Mouse (Mus musculus) G1E-ER4 (cell line): ENCODE results near the gene Skp1a. TPM values are rescaled to one million over a fixed set of nuclear protein-coding genes. Genes with fewer than 3 reads are reported as not detected.

Experiments
- GATA1 ChIP-seq: IDR thresholded peaks from one replicate; pipeline ENCODE4 v1.8.0; 2012; ENCODE audit warnings: low read length, inconsistent platforms
- polyA plus RNA-seq: library from polyadenylated mRNA; stranded (reverse); fragments of >175 nt; gene quantifications from 2 replicates; pipeline ENCODE4 v1.2.3, GENCODE M21; 2012

Skp1a gene
- 14.5 and 23.8 TPM in 2 replicates for polyA plus RNA-seq

DNA sequence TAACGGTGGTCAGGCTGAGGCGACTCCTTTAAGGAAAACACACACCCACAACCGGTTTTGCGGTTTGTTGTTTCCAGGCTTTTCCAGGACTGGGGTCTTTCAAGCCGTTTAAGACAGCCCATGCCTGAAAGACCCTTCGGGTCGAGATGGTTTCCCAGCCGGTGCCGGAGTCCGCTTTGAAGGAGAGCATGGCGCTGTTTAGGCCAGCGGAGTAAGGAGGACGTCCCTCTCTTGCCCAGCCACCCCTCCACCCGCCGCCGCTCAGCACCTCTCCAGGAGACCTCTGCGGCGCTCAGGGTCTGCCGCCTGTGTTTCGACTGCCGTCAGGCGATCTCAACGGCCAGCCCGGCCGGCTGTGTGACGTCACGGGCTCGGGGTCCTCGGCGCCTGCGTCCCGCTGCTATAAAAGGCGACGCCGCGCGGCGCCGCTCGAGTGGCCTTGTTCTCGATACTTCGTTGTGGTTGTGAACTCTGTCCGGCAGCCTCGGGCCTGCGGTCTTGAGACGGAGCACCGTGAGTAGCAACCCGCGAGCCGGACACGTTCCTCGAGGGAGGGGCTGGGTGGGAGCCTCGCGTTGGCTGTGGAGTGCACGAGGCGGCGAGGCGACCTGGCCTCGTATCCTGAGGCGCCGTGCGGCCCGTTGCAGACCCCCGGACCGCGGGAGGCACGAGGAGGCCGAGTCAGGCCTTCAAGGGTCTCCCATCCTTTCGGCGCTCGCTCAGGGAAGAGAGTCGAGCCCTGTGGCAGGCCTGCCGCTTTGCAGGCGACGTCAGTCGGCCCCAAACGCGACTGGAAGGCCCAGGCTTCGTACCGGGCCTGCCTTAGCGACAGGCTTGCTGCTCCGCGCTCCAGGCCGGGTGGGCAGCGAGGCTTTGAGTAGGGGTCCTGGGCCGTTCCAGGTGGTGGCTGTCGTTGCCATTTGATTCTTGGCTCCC, at the start of gene Skp1a:
Gene Skp1a (plus strand): TSS at position 390 of the 936 bp plus-strand sequence.
- no peak for TF ChIP-seq GATA1

DNA sequence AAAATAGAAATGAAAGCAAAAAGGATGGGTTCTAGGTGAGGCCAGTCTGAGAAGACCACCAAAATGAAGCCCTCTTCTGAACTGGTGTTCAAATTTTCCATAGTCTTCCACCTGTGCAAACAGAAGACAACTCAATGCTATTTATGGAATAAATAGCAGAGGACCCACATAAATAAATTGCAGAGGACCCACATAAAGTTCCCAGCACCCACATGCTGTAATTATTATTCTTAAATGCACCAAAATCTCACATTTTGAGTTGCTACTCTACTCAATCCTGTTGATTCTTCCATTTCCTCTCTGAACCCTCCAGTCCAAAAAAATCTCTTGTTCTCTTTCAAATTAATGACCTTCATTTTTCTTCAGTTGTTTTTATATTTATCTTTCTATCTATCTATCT, 17.9 kb upstream of the Skp1a start, which contains the start of gene Olfr1371:
Gene Olfr1371 (minus strand): TSS at position 101 of the 400 bp plus-strand sequence.
- TF ChIP-seq GATA1, result no peak

DNA sequence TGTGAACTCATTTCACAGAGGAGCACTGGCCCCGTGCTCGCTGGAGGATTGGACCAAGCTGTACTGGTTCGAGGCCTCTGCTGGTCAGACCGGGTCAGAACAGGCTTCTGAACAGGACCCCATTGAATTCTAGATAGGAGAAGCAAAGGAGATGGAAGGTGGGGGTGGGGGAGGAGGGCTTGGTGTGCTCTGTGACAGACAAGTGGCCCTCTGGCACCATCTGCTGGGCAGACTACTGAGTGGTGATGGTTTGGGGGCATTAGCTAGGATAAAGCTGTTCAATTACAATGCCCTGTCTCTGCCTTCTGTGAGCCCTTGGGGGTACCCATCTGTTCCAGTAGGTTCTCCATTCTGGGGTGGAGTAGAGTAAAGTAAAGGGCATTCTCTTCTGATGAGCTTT, 11.5 kb upstream of the Skp1a start:
- TF ChIP-seq GATA1, result no peak

DNA sequence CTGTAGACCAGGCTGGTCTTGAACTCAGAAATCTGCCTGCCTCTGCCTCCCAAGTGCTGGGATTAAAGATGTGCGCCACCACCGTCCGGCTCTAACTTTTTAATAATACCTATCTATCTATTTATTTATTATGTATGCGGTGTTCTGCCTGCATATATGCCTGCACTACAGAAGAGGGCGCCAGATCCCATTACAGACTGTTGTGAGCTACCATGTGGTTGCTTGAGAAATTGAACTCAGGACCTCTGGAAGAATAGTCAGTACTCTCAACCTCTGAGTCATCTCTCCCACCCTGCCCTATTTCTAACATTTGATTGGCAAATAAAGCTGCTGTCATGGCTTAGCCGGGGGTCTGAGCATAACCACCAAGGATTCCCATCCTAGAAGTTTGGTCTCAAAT, 8.9 kb upstream of the Skp1a start:
- no peak for TF ChIP-seq GATA1

DNA sequence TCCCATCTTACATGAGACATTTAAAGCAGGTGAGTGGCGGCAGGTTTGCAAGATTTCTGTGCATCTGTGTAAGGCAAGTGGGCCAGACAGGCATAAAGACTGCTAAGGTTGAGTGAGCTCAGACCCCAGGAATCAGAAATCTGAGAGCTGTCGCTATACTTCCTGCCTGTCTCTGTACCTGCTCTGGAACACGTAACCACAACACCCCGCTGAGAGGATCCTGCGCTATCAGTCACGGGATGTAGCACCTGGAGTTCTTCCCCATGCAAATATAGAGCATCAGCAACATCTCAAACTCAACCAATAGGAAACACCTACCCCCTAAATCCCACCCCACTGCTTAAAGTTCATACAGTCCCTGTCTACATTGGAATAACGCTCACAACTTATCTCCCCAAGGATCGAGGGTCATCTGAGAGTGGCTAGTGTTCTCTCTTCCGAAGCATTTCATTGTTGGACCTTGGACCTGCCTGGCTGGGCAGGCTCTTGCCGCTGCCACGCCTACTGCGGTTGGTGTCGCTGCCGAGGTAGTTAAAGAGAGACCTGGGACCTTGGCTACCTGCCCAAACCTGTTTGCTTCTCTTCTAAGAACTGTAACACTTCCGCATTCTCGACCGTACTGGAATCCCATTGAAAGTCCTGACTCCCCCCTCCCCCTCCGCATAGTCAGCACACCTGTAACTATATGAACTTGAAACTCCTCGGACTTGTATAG, 7.7 kb upstream of the Skp1a start:
- no peak for TF ChIP-seq GATA1

DNA sequence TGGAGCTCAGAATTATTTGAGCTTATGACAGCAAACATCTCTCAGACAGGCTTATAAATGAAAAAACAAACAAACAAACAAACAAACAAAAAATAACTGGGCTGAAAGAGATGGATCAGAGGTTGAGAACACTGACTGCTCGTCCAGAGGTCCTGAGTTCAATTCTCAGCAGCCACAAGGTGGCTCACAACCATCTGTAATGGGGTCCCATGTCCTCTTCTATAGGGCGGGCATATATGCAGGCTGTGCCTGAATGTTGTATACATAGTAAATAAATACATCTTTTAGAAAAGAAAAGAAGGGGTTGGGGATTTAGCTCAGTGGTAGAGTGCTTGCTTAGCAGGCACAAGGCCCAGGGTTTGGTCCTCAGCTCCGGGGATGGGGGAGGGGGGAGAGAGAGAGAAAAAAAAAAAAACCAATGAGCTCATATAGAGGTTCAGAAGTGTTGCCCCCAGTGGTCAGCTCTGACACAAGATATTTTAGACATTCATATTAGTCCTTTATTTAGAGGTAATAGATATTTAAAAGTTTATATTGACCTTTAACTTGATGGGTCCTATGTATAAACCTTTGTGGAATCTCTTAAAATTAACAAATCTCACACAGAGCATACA, 5.7 kb upstream of the Skp1a start:
- TF ChIP-seq GATA1, result no peak

DNA sequence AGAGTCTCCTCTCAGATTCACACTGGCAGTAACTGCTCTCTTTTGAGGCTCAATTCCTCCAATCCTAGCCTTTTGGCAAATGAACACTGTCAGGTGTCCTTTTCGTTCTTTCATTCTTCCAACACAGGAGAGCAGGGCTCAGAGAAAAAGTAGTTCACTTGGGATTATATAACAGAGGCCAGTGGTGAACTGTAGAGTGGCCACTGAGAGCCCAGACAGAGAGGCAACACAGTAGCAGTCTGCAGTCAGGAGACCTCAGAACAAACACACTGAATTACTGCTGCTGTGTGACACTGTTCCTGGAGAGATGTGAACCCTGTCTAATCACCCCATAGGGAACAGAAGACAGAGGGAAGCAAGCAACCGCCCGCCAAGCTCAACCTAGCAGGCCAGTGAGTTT, 4.7 kb upstream of the Skp1a start:
- no peak for TF ChIP-seq GATA1

DNA sequence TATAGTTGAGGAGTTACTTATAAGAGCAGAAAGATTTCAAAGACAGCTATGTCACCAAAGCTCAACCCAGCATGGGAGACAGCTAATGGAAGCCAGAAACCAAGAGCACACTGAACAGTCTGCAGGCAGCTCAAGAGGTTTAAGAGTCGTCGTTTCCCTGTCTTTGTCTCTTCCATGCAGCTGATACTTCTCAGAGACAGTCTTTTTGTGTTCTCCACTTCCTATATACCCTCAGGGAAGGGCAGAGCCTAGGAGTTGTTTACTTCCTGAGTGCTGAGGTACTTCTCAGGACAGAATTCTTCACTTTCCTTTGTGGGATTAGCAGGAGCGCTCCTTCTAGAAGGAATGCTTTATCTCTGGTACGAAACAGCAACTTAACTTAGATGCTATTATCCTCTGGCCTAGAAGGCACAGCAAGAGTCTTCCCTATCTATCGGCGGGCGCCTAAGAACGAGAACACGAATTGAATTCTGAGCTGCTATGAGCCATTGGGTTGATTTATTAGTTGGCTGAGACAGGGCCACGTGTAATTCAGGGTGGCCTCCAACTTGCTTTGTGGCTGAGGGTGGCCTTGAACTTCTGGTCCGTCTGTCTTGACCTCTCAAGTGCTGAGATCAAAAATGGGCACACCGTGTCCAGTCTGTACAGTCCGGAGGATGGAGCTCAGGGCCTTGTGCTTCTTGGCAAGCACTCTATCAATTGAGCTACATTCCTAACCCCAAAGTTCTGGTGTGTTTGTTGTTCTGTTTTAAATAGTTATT, 4.1 kb upstream of the Skp1a start:
- no peak for TF ChIP-seq GATA1

DNA sequence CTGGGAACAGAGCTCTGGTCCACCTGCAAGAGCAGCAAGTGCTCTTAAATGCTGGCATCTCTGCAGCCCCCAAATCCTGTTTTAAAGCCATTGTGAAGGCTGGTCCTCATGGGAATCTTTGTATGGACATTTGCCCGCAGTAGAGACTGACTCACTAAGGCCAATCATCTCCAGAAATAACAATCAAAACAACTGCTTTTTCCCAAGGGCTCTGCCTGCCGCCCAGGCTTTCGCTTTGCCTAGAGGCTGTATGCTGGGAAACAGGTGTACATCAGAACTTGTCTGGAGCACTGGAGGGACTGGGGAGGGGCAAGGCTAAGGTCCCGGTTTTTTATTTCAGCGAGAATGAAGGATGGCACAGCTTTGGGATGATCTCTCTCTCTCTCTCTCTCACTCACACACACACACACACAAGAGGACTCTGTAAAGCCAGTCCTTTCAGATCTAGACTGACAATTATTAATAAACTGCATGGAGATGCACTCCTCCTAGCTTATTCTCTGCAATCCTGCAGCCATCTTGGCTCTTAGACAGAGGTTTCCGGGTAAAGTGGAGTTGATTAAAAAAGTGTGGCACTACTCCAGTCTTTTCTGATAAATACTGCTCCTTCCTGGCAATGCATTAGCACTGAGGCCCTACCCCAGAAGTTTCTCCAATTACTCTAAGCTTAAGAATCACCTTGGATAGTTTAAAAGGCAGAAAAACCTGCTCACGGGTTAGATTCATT, 2.9 kb upstream of the Skp1a start:
- TF ChIP-seq GATA1, result no peak

DNA sequence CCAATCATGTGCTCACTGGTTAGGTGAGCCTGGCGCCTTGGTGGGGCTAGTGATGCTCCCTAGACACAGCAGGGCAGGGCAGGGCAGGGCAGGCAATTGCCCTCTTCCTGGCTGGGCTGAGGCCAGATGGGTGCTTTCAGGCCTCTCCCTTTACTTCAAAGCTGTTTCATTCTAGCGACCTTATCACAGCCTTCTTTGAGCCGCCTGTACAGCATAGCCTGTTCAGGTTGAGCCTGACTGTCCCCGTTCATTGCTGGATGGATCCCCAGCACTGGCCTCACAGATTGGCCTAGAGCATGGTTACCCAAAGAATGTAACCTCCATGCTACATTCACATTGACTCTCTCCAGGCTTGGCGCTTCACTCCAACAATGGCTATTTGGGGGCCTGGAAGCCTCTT, 1.1 kb upstream of the Skp1a start:
- TF ChIP-seq GATA1, result no peak

DNA sequence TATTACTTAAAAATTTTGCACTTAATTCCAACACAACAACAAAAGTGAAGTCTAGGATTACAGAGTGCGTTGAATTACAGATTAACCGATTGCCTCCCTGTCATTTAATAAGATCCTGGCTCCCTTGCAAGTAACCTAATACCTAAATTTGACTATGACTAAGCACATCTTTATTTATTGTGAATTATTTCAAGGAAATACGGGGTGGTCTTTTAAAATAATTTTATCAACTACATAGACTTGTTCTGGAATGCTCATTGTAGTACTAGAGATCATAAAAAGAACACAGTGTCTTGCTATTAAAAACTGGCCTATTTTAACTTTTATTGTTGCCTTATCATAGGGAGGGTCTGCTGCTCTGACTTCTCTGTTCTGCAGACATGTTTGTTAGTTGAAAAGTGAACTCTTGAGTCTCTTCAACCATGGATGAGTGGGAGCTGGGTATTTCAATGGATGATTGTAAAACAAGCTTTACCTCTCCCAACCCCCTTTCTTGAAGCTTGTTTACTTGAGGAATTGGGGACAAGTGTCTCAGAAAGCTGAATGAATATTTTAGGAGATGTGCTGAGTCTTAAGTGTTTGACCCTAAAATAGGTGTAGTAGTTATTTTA, 1.4 kb downstream of the Skp1a start:
- TF ChIP-seq GATA1, result no peak

DNA sequence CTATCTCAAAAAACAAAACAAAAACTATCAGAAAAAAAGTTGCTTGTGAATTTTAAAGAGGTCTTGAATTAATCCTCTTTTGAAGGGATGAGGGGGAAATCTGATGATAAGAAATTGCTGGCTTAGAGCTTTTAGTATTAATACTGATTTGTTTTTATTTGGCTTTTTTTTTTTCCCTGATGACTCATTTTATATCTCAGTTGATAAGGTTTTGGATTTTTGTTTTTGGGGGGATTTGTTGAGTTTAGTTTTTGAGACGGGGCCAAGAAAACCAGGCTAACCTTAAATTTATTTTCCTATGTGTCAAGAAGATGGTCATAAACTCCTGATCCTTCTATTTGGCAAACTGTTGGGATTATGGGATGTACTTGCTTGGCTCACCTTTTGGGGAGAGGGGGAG, 2.1 kb downstream of the Skp1a start:
- no peak for TF ChIP-seq GATA1

DNA sequence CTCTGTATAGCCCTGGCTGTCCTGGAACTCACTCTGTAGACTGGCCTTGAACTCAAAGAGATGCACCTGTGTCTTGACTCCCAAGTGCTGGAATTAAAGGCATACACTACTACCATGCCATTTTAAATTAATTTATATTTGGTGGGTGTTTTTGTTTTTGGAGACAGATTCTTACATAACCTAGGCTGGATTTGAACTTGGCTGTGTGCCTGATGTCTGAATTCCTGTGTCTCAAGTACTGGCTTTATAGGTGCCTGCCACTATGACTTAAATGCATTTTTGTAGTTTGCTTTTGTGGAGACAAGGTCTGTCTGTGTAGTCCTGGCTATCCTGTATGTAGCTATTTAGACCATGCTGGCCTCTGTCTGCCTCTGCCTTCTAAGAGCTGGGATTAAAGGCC, 2.7 kb downstream of the Skp1a start:
- TF ChIP-seq GATA1, result no peak

DNA sequence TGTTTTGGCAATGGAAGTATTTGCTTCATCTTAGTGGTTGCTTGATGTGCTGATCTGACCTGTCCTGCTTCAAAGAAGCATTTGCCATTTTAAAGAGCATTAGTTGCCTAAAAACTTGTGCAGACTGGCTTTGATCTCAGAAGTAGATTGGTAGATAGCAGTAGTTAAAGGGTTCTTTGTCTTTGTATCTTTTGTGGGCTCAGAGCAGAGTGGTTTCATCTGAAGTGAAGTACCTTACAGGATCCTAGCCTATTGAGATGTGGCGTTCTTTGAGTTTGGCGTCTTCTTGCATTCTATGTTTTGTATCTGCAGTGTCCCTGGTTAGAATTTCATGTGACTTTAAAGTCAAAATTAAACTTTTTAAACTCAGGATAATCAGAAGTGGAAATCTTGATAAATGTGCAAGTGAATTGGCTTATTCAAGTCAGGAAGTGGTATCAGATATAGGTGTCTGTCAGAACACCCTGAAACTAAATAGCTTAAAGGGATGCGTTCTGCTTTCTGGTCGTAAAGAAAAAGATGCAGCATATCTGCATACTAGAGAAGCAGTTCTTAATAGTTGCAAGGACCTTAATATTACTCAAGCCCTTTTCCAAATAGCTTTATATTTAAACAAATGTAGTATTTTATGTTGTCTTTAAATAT, 9.2 kb downstream of the Skp1a start:
- no peak for TF ChIP-seq GATA1
